Mouse (Mus musculus) embryonic facial prominence, embryonic 12.5 days (tissue): ENCODE measurements at regions not wholly inside any gene's neighbourhood (a gene's known extent, or its start where the extent isn't known, plus 50 kb on each side); places are given as distances from the start of the nearest gene placed in this dataset.

Experiments
- ATAC-seq: fragments of 200-750 bp; cut with Nextera tagmentation; 2 replicates; pipeline ENCODE4 v1.8.0; 2017; ENCODE audit not compliant: insufficient number of reproducible peaks, insufficient read depth, low FRiP score, low TSS enrichment
- H3K27ac ChIP-seq: fragments of 300-500 bp; sonication (generic); 2 replicates; pipeline ENCODE4 v1.5.1; 2016; ENCODE audit warnings: mild to moderate bottlenecking
- H3K27me3 ChIP-seq: fragments of 300-500 bp; sonication (generic); 2 replicates; pipeline ENCODE4 v1.6.1; 2016; ENCODE audit warnings: mild to moderate bottlenecking, moderate library complexity
- H3K36me3 ChIP-seq: fragments of 300-500 bp; sonication (generic); 2 replicates; pipeline ENCODE4 v1.6.1; 2016; ENCODE audit warnings: mild to moderate bottlenecking
- H3K4me1 ChIP-seq: fragments of 300-500 bp; sonication (generic); 2 replicates; pipeline ENCODE4 v1.6.1; 2016
- H3K4me2 ChIP-seq: fragments of 300-500 bp; sonication (generic); replicated peaks from 2 replicates; pipeline ENCODE4 v1.6.1; 2016; ENCODE audit warnings: mild to moderate bottlenecking, moderate library complexity
- H3K4me3 ChIP-seq: fragments of 300-500 bp; sonication (generic); 2 replicates; pipeline ENCODE4 v1.5.1; 2016; ENCODE audit warnings: mild to moderate bottlenecking
- H3K9ac ChIP-seq: fragments of 300-500 bp; sonication (generic); 2 replicates; pipeline ENCODE4 v1.6.1; 2016; ENCODE audit warnings: mild to moderate bottlenecking, moderate library complexity
- H3K9me3 ChIP-seq: fragments of 300-500 bp; sonication (generic); 2 replicates; pipeline ENCODE4 v1.6.1; 2016; ENCODE audit warnings: mild to moderate bottlenecking, moderate library complexity
- WGBS: fragments of 180-500 bp; shearing (Covaris S2); methylation state at CpG from one replicate; pipeline ENCODE4 v1.1.7; 2016; 5-methylcytosine and 5-hydroxymethylcytosine counted together

DNA sequence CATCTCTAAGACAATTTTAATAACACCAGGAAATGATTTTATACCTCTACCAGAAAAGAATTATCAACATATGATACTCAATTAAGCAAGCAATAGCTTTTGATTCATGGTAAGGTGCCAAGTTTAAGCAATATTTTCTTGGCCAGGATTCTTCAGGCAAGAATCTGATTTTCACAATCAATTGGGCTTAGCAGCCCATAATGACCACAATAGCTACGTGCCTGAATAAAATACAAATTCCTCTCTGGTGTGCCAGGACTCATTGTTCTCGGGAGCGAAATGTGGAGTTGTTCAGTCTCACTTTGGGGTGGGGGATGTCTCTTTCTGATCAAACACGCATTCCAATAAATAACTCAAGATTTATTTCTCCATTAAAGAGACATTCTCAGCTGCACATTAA, 438.8 kb downstream of the Fgf9 start:
- no peak for ATAC-seq
- no peaks in the 10 kb centered on the region for H3K4me1 ChIP-seq
- H3K4me3 ChIP-seq = no peak overlapping the region
- 83% methylated on average over 4 of the region's 4 CpGs for WGBS
- no peaks in the 10 kb centered on the region for H3K36me3 ChIP-seq
- no peak overlapping the region for H3K9ac ChIP-seq
- H3K27ac ChIP-seq = no peak overlapping the region
- H3K9me3 ChIP-seq = no peaks in the 10 kb centered on the region
- no peaks in the 10 kb centered on the region for H3K27me3 ChIP-seq
- H3K4me2 ChIP-seq = no peak overlapping the region

DNA sequence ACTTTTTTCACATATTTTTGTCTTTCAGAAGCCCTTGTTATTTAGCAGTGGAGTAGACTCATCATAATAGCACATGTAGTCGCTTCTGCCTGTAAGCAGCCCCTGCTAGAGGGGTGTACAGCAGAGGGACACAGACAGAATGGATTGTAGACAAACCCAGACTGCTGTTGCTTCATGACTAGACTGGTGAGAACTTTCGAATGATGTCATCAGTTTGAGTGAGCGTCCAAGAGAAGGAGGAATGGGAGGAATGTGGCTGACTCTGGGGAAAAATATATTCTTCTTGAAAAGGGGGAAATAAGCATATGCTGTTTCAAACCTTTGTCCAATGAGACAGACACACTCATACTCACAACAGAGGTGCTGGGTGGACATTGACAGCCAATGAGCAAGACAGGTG, 436.1 kb downstream of the Fgf9 start:
- WGBS = 69% methylated on average over 3 of the region's 3 CpGs
- H3K27ac ChIP-seq = no peak overlapping the region
- H3K4me2 ChIP-seq = no peak overlapping the region
- ATAC-seq = no peak
- H3K4me3 ChIP-seq = no peak overlapping the region
- no peaks in the 10 kb centered on the region for H3K4me1 ChIP-seq
- no peaks in the 10 kb centered on the region for H3K27me3 ChIP-seq
- no peak overlapping the region for H3K9ac ChIP-seq
- no peaks in the 10 kb centered on the region for H3K9me3 ChIP-seq
- no peaks in the 10 kb centered on the region for H3K36me3 ChIP-seq

DNA sequence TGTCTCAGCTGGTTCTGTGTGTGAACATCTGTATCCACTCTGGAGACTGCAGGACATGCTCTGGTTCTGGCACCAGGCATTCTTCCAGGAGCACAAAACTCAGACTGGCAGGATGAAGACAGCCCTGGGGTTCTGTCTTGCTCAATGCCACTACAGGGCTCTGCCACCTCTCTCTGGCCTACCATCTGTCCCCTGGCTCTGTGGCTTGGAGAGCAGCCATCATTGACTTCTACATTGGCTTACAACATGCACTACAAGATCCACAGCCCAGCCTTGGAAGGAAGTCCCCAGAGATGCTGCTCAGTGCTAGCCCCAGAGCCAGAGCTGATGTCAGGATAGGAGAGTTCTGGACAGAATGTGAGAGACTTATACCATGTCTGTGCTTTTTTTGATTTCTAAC, 435.5 kb downstream of the Fgf9 start:
- no peak overlapping the region for H3K4me2 ChIP-seq

DNA sequence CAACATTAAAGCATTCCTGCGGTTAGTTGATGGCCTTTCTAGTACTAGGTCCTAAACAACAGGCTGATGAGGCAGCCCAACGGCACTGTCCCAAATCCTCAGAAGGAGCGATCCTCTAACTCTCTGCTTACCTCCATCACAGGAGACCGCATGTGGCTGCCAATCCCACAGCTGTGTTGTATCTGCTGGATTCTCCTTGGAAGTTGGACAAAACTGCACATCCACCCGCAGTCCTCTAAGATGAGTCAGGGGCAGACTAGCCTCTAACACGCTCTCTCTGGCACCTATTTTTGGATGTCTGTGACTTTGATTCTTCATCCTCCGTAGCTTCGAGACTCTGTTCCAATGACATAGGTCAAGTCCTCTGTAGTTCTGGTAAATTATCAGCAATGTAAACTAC, 432.5 kb downstream of the Fgf9 start:
- Histone ChIP-seq H3K4me1 (peaks cover 9% of the 10 kb centered on the region; the same call in 1 of the 2 replicates), H3K9ac (no peak overlapping the region), H3K4me3 (no peak overlapping the region), H3K9me3 (no peaks in the 10 kb centered on the region), H3K4me2 (no peak overlapping the region), H3K36me3 (no peaks in the 10 kb centered on the region), H3K27me3 (no peaks in the 10 kb centered on the region), H3K27ac (no peak overlapping the region)
- 85% methylated on average over 8 of the region's 8 CpGs for WGBS
- no peak for ATAC-seq

More for the DNA sequence above, 435.5 kb downstream of the Fgf9 start:
- no peak overlapping the region for H3K4me3 ChIP-seq
- H3K36me3 ChIP-seq = no peaks in the 10 kb centered on the region
- H3K4me1 ChIP-seq = no peaks in the 10 kb centered on the region
- H3K9ac ChIP-seq = no peak overlapping the region
- no peak for ATAC-seq
- H3K9me3 ChIP-seq = no peaks in the 10 kb centered on the region
- no peak overlapping the region for H3K27ac ChIP-seq
- H3K27me3 ChIP-seq = no peaks in the 10 kb centered on the region

DNA sequence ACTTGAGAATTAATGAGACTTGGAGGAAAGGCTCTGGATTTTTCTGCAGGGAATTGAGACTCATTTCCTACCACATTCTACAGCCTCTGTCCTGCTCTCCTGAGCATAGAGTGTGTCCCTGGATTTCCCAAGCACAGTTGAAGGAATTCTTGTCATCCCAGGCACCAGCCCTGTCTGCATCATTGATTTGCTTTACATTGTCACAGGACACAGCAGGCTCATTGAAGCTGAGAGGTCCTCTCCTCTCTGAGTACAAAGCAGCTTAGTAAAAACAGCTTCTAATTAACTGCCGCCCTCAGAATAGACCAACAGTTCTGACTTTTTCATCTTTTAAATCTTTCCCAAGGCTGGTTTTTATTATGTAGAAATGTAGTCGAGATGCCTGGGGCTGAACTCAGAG, 429.7 kb downstream of the Fgf9 start:
- Histone ChIP-seq H3K27ac (no peak overlapping the region), H3K9ac (no peak overlapping the region), H3K9me3 (no peaks in the 10 kb centered on the region), H3K27me3 (no peaks in the 10 kb centered on the region), H3K4me3 (no peak overlapping the region), H3K4me2 (no peak overlapping the region), H3K4me1 (peaks cover 9% of the 10 kb centered on the region; the same call in 1 of the 2 replicates), H3K36me3 (no peaks in the 10 kb centered on the region)
- 4% methylated on average over 2 of the region's 2 CpGs for WGBS
- no peak for ATAC-seq

DNA sequence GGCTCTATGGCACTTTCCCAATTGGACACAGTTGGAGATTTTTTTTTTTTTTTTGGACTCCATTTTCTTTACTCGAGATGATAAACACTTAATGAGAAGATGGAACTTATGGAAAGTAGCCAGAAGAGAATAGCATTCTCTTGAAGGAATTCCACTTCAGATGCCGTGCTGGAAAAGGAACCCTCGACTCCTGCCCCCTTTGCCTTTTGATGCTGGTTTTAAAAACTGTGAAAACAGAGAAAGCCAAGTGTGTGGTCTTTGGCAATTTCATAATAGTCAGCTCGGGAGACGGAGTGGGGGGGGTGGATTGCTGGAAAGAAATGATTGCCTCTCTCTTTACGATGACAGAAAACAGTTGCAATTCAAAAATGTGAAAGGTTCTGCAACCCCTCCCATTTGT, 429.2 kb downstream of the Fgf9 start:
- Histone ChIP-seq H3K36me3 (no peaks in the 10 kb centered on the region), H3K4me2 (no peak overlapping the region), H3K9me3 (no peaks in the 10 kb centered on the region), H3K4me3 (no peak overlapping the region), H3K27me3 (no peaks in the 10 kb centered on the region), H3K9ac (no peak overlapping the region), H3K4me1 (peaks cover 9% of the 10 kb centered on the region; the same call in 1 of the 2 replicates), H3K27ac (no peak overlapping the region)
- ATAC-seq = no peak
- WGBS = 27% methylated on average over 6 of the region's 6 CpGs

DNA sequence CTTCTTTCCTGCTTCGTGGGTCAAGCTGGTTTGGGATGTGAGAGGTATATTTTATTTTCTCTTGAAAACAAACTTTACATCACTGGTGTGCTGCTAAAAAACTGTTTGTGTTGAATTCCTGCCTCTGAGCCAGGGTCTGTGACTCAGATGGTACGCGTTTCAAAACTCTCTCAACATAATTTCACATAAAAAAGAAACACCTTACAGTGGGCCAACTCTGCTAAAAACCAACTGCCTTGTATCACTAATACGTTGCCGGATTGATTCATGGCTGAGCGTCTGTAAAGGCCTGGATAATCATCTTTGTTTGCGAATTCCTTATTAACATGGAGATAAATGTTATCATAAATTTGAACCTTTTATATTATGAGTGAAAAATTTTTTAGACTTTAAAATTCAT, 428.7 kb downstream of the Fgf9 start:
- no peak for ATAC-seq
- Histone ChIP-seq H3K9ac (no peak overlapping the region), H3K36me3 (no peaks in the 10 kb centered on the region), H3K9me3 (no peaks in the 10 kb centered on the region), H3K4me1 (peaks cover 9% of the 10 kb centered on the region; the same call in 1 of the 2 replicates), H3K27me3 (no peaks in the 10 kb centered on the region), H3K4me3 (no peak overlapping the region), H3K27ac (no peak overlapping the region), H3K4me2 (no peak overlapping the region)
- 80% methylated on average over 7 of the region's 7 CpGs for WGBS

DNA sequence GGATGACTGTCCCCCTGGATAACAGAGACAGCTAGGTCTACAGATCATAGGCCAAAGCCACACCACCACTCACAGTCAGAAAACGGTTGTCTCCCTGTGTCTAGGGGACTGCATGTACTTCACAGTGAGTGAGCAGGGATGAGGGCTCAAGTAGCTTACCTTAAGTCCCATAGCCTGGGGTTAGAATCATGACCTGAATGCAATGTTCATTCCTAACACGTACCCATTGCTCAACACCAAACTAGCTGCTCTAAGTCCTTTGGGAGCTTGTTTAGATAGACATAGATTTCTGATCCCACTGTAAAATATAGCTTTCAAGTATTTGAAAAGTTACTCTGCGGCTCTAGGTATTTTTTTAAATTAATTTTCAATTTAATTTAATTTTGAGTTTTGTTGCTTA, 426.6 kb downstream of the Fgf9 start:
- ATAC-seq = no peak
- Histone ChIP-seq H3K27me3 (no peaks in the 10 kb centered on the region), H3K4me2 (no peak overlapping the region), H3K9me3 (no peaks in the 10 kb centered on the region), H3K9ac (no peak overlapping the region), H3K4me3 (no peak overlapping the region), H3K27ac (no peak overlapping the region), H3K4me1 (peaks cover 9% of the 10 kb centered on the region; the same call in 1 of the 2 replicates), H3K36me3 (no peaks in the 10 kb centered on the region)
- 87% methylated on average over 3 of the region's 3 CpGs for WGBS

DNA sequence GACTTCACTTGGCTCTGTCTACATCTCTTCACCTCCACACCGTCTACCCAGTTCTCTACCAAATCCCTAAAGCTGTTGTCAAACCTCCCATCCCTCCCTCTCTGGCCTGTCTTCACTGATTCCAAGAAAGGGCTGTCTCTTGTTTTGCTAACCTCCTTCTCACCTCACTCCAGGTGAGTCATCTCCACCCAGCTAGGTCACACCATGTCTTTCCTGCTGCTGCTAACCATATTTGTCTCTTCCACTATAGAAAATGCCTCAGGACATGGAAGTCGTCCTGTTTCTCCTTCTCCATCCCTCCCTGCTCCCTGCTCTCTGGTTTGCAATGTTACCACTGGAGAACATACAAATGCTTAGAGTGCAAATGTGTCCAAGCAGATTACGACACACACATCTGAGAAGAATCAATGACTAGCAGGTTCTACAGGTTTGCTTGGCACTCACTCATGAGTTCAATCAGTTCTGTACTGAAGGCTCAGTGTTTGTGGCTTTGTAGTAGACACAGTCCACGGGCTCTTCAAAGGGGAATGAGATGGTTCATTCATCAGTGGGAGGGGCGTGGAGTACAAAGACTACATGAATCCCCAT, 424.1 kb downstream of the Fgf9 start:
- peaks cover under 1% of the 10 kb centered on the region; the same call in 1 of the 2 replicates for H3K4me1 ChIP-seq
- H3K27ac ChIP-seq = no peak overlapping the region
- WGBS = 69% methylated on average over 5 of the region's 5 CpGs
- no peak overlapping the region for H3K4me3 ChIP-seq
- H3K36me3 ChIP-seq = no peaks in the 10 kb centered on the region
- no peaks in the 10 kb centered on the region for H3K27me3 ChIP-seq
- H3K9me3 ChIP-seq = no peaks in the 10 kb centered on the region
- no peak overlapping the region for H3K4me2 ChIP-seq
- no peak overlapping the region for H3K9ac ChIP-seq
- ATAC-seq = no peak

DNA sequence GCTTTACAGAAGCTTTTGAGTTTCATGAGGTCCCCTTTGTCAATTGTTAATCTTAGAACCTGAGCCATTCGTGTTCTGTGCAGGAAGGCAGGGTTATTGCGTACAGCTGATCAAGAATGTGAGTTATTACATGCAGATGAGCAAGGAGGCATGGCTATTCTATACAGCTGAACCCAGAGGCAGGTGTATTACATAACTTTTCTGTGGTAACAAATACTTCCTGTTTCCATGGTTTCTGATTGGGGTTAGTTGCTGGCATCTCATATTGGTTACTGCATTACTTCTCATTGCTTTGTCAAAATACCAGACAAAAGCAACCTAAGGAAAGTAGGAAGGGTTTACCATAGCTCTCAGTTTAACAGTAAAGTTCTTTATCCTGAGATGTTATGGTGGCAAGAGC, 421.8 kb downstream of the Fgf9 start:
- Histone ChIP-seq H3K4me3 (no peak overlapping the region), H3K27ac (no peak overlapping the region), H3K9me3 (no peaks in the 10 kb centered on the region), H3K4me1 (no peaks in the 10 kb centered on the region), H3K4me2 (no peak overlapping the region), H3K9ac (no peak overlapping the region), H3K36me3 (no peaks in the 10 kb centered on the region), H3K27me3 (no peaks in the 10 kb centered on the region)
- no peak for ATAC-seq
- WGBS = 84% methylated on average over 2 of the region's 2 CpGs

DNA sequence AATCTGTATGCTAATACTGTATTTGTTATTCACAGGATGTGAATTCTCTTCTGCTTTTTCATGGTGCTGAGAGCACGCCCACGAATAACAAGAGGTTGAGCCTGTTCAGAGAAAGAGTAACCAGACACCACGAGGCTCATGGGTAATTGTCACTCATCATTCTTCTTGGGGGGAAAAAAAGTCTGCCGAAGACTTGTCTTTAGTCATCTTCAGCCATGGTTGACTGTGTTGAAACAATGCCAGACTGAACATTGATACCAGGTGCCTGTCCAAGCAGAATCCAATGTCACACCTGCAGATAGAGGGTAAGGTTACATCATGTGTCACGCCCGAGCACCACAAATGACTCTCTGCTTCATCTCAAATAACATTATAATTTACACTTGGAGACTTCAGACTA, 418.5 kb downstream of the Fgf9 start:
- Histone ChIP-seq H3K9me3 (no peaks in the 10 kb centered on the region), H3K9ac (no peak overlapping the region), H3K27ac (no peak overlapping the region), H3K27me3 (no peaks in the 10 kb centered on the region), H3K4me3 (no peak overlapping the region), H3K4me1 (no peaks in the 10 kb centered on the region), H3K36me3 (no peaks in the 10 kb centered on the region), H3K4me2 (no peak overlapping the region)
- ATAC-seq = no peak
- WGBS = 63% methylated on average over 6 of the region's 6 CpGs

DNA sequence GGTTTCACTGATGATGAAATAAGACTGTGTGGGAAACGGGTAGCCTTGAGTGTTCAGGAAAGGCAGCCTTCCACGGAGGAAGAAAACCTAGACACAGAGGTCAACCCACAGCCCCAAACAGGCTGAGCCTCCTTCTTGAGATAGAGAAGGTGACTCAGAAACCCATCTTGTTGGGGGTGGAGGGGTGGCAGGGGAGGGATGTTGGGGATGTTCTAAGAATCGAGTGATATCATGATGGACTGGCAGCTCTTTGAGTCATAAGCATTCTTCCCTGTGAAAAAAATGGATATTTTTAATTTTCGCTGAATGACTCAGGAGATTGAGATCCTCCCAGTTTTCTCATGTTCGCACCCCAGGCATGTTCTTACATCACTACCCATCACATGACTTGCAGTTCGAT, 417.5 kb downstream of the Fgf9 start:
- 92% methylated on average over 6 of the region's 6 CpGs for WGBS
- no peak for ATAC-seq
- no peaks in the 10 kb centered on the region for H3K9me3 ChIP-seq
- H3K36me3 ChIP-seq = no peaks in the 10 kb centered on the region
- H3K4me3 ChIP-seq = no peak overlapping the region
- H3K4me2 ChIP-seq = no peak overlapping the region
- no peak overlapping the region for H3K27ac ChIP-seq
- no peaks in the 10 kb centered on the region for H3K4me1 ChIP-seq
- H3K27me3 ChIP-seq = no peaks in the 10 kb centered on the region
- no peak overlapping the region for H3K9ac ChIP-seq

DNA sequence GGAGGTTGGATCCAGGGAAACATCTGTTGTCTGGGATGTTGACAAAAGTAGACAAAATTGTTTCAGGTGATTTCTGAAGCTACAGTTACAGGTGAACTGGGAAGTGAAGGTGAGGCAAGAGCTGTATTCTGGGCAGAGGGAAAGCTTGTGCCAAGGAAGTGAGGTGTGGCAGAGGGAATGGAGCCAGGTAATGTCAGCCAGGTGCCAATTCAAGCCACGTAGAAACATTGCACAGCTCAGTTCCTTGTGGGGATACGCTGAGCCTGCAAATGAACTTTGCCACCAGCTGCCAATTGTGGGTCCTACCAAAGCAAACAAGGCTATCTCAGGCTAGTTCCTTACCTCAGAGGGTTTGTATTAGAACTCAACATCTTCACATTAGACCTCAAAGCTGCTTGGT, 410.1 kb downstream of the Fgf9 start:
- Histone ChIP-seq H3K36me3 (no peaks in the 10 kb centered on the region), H3K4me1 (peaks cover 3% of the 10 kb centered on the region; the same call in 1 of the 2 replicates), H3K27me3 (no peaks in the 10 kb centered on the region), H3K27ac (no peak overlapping the region), H3K9me3 (no peaks in the 10 kb centered on the region), H3K9ac (no peak overlapping the region), H3K4me2 (no peak overlapping the region), H3K4me3 (no peak overlapping the region)
- WGBS = 89% methylated on average over 2 of the region's 2 CpGs
- no peak for ATAC-seq
